Mouse (Mus musculus) left cerebral cortex, adult 11 months (tissue): ENCODE results near the gene Olfr923.
"Not testable (repeated sequence)": the region's sequence is repeated elsewhere in the genome, so short reads cannot be mapped to it uniquely, and the experiment has no call there.

ENCODE experiments used
- DNase-seq: peaks from one replicate; pipeline ENCODE4 v3.0.0; 2022; ENCODE audit warnings: low spot score

The Olfr923 gene

DNA sequence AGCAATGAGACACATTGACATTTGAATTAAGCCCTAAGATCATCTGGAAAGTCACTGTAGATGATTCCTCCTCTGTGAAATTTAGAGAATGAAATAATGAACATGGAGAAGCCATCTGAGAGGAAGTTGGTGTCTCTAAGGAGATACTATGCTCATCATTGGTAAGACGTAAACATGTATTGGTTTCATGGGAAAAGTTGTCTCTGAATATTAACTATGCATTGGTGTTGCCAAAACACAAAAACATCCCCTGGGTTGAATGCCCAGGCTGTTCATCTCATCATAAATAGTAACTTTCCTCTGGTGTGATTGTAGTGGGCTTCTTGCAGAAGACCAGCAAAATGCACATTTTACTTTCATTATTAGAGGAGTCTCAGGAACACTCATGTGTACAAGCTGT lies at the start of gene Olfr923:
TSS of gene Olfr923 (plus strand) at position 301 of the 400 bp plus-strand sequence.
- DNase-seq, result no peak

DNA sequence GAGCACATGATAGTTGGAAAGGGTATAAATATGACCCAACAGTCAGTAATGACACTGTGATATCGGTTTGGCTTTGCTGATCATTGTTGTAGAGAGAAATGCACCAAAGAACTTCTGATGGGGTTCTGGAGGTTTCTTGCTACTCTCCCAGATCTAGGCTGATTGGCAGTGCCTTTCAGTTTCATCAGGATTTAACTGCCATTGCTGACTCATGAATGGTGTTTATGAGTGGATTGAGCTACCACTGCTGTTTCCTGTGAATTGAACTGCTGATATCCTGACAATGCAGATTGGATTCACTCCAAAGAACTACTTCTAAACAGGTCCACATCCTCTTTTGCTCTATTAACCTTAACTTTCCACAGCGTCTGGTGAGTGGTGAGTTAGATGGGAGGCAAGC lies 33.7 kb upstream of the Olfr923 start:
- no peak for DNase-seq

- DNase-seq, result peak; percentile 7
Observed at GRCm38 (mm10) chr9:38805696-38806095, 20.6 kb upstream of the Olfr923 start.

- DNase-seq, result no peak
Observed at GRCm38 (mm10) chr9:38814314-38814713, 12.0 kb upstream of the Olfr923 start, which contains the start of gene Olfr922. Gene Olfr922, plus strand, starts transcription at chr9:38814614.

DNA sequence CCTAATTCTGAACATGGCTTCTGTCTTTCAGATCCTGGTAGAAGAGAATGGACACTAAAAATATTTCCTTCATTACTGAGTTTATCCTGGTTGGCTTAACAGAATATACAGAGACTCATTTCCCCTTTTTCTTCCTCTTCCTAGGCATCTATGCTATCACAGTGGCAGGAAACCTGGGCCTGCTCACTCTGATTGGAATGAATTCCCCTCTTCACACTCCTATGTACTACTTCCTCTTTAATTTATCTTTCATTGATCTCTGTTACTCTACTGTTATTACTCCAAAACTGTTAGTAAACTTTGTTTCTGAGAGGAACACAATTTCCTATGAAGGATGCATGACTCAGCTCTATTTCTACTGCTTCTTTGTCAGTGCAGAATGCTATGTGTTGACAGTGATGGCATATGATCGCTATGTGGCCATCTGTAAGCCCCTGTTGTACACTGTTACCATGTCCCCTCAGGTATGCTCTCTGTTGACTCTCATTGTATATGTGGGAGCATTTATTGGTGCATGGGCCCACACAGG lies 10.8 kb upstream of the Olfr923 start:
- no peak for DNase-seq

DNA sequence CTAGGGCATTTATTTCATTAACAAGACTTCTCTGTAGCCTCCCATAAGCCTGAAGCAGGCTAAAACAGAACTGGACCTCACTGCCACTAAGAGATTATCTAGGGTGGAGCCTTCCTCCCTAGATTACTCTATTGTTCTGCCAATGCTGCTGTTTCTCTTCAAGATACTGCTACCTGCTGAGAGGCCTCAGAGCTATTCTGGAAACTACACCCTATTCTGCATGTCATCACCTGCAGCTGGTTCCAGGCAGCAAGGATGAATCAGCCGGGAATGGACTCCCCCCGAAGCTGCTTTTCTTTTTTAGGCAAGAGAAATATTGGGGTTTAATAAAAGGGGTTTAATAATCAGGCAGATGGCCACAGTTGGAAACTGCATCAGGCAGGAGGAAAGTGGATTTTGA lies 6.7 kb downstream of the Olfr923 start:
- DNase-seq, result no peak

- DNase-seq, result no peak
Observed at GRCm38 (mm10) chr9:38844149-38844548, 17.8 kb downstream of the Olfr923 start, which contains the start of gene Olfr924. Gene Olfr924, plus strand, starts transcription at chr9:38844449.

DNA sequence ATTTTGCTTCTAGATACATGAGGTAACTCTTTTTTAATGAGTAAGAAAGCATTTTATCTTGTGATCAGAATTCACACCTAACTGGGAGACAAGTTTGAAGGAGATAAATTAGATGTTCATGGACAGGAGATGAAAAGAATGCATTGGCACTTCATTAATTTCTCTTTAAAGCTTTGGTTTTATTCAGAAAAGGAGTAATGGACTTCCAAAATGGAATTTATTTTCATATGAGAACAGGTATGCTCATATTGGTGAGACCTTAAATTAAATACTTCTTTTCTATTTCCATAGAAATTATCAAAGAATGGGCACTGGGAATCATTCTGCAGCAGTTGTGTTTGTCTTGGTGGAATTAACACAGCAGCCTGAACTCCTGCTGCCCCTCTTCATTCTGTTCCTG lies 28.4 kb downstream of the Olfr923 start, which contains the start of gene Olfr26:
TSS of gene Olfr26 (plus strand) at position 301 of the 400 bp plus-strand sequence.
- no peak for DNase-seq

- not testable (repeated sequence) for DNase-seq
Observed at GRCm38 (mm10) chr9:38874880-38875279, 48.5 kb downstream of the Olfr923 start.

- no peak for DNase-seq
Observed at GRCm38 (mm10) chr9:38876826-38877225, 50.5 kb downstream of the Olfr923 start, which contains the start of gene Olfr926. Gene Olfr926, plus strand, starts transcription at chr9:38877126.
